Mouse (Mus musculus) forebrain, postnatal 0 days (tissue): ENCODE data around the gene 4921536K21Rik. TPM values are rescaled to one million over a fixed set of nuclear protein-coding genes. Genes with fewer than 3 reads are reported as not detected.

Source experiments
- ATAC-seq: fragments of 200-750 bp; cut with Nextera tagmentation; 2 replicates; pipeline ENCODE4 v1.8.0; 2017; ENCODE audit warnings: mild to moderate bottlenecking, moderate library complexity
- DNase-seq: peaks from one replicate; pipeline ENCODE4 v3.0.0-alpha.2; 2015
- H3K27ac ChIP-seq: fragments of 300-500 bp; sonication (generic); 2 replicates; pipeline ENCODE4 v1.5.1; 2014; ENCODE audit warnings: low read depth, mild to moderate bottlenecking, antibody characterized with exemption, low read length, moderate library complexity, mixed read lengths
- H3K27me3 ChIP-seq: fragments of 300-500 bp; sonication (generic); 2 replicates; pipeline ENCODE4 v1.6.1; 2014; ENCODE audit warnings: mild to moderate bottlenecking, low read length, mixed read lengths; ENCODE audit not compliant: insufficient read depth
- H3K36me3 ChIP-seq: fragments of 300-500 bp; sonication (generic); 2 replicates; pipeline ENCODE4 v1.6.1; 2014; ENCODE audit warnings: mild to moderate bottlenecking, moderate library complexity; ENCODE audit not compliant: insufficient read depth
- H3K4me1 ChIP-seq: fragments of 300-500 bp; sonication (generic); 2 replicates; pipeline ENCODE4 v1.6.1; 2014; ENCODE audit warnings: antibody characterized with exemption; ENCODE audit not compliant: insufficient read depth
- H3K4me2 ChIP-seq: fragments of 300-500 bp; sonication (generic); 2 replicates; pipeline ENCODE4 v1.6.1; 2014; ENCODE audit warnings: low read depth, mild to moderate bottlenecking, moderate library complexity
- H3K4me3 ChIP-seq: fragments of 300-500 bp; sonication (generic); 2 replicates; pipeline ENCODE4 v1.5.1; 2014; ENCODE audit warnings: low read depth, low read length, mixed read lengths
- H3K9ac ChIP-seq: fragments of 300-500 bp; sonication (generic); 2 replicates; pipeline ENCODE4 v1.6.1; 2014; ENCODE audit warnings: mild to moderate bottlenecking
- H3K9me3 ChIP-seq: fragments of 300-500 bp; sonication (generic); 2 replicates; pipeline ENCODE4 v1.6.1; 2016; ENCODE audit warnings: low read length
- CTCF ChIP-seq: sonication (generic); IDR thresholded peaks from 2 replicates; pipeline ENCODE4 v1.5.1; 2016; ENCODE audit warnings: antibody characterized with exemption, control low read depth, low read depth
- WGBS: fragments of 180-500 bp; shearing (Covaris S2); extraction: QIAGEN DNeasy Blood & Tissue Kit; methylation state at CpG from one replicate; pipeline ENCODE4 v1.1.7; 2014; 5-methylcytosine and 5-hydroxymethylcytosine counted together
- polyA plus RNA-seq: library from polyadenylated mRNA; unstranded; fragments of >200 nt; fragmentation: Nextera tagmentation; extraction: Ambion mirVana; gene quantifications from 2 replicates; pipeline ENCODE4 v1.2.1, GENCODE M21; 2015
- total RNA-seq: library from RNA; depleted of rRNA; stranded (reverse); fragments of >200 nt; gene quantifications from 2 replicates; pipeline ENCODE4 v1.2.3, GENCODE M21; 2014

The 4921536K21Rik gene
- total and polyA plus RNA-seq, 2 experiments from 2014 or later: 0.19 to 0.56 TPM

GRCm38 (mm10) chr11:3864343-3864742 lies 30.6 kb downstream of the 4921536K21Rik start:
- Histone ChIP-seq H3K36me3 (no peaks in the 10 kb centered on the region), H3K4me1 (peaks cover 11% of the 10 kb centered on the region; the same call in 1 of the 2 replicates), H3K27me3 (no peaks in the 10 kb centered on the region), H3K4me3 (peak overlapping the region; percentile 50), H3K9ac (peak overlapping the region; percentile 64), H3K9me3 (no peaks in the 10 kb centered on the region), H3K4me2 (peak overlapping the region; percentile 79), H3K27ac (no peak overlapping the region)
- 22% methylated on average over 6 of the region's 6 CpGs for WGBS
- ATAC-seq (peak; percentile 28), DNase-seq (no peak)
- no peak for TF ChIP-seq CTCF

- H3K9ac ChIP-seq: peak within 1 kb of the TSS; percentile 64
- no peaks in the 10 kb centered on the region for H3K36me3 ChIP-seq
- no peaks in the 10 kb centered on the region for H3K9me3 ChIP-seq
- H3K27me3 ChIP-seq: no peaks in the 10 kb centered on the region
- 4% methylated on average over 53 of the region's 58 CpGs for WGBS
- TF ChIP-seq CTCF: peak; percentile 62
- peaks cover 11% of the 10 kb centered on the region; the same call in 1 of the 2 replicates for H3K4me1 ChIP-seq
- ATAC-seq: peak; percentile 95
- peak within 1 kb of the TSS; percentile 50 for H3K4me3 ChIP-seq
- DNase-seq: peak; percentile 83
- peak within 1 kb of the TSS; percentile 79 for H3K4me2 ChIP-seq
- H3K27ac ChIP-seq: no peak within 1 kb of the TSS
Measured at GRCm38 (mm10) chr11:3863454-3864112, 31.3 kb downstream of the 4921536K21Rik start, which contains the start of gene Osbp2. TSS of gene Osbp2 (minus strand) at chr11:3863903.

- H3K27ac ChIP-seq: no peak overlapping the region
- H3K36me3 ChIP-seq: no peaks in the 10 kb centered on the region
- 74% methylated on average over 19 of the region's 19 CpGs for WGBS
- no peaks in the 10 kb centered on the region for H3K9me3 ChIP-seq
- no peaks in the 10 kb centered on the region for H3K27me3 ChIP-seq
- peak overlapping the region; percentile 79 for H3K4me2 ChIP-seq
- peak overlapping the region; percentile 64; the same call in 1 of the 2 replicates for H3K9ac ChIP-seq
- TF ChIP-seq CTCF: no peak
- ATAC-seq (no peak), DNase-seq (no peak)
- H3K4me3 ChIP-seq: peak overlapping the region; percentile 50
- H3K4me1 ChIP-seq: peaks cover 11% of the 10 kb centered on the region; the same call in 1 of the 2 replicates
Measured at GRCm38 (mm10) chr11:3862661-3863453, 32.0 kb downstream of the 4921536K21Rik start.

GRCm38 (mm10) chr11:3860361-3860760 lies 34.5 kb downstream of the 4921536K21Rik start:
- Histone ChIP-seq H3K36me3 (no peaks in the 10 kb centered on the region), H3K9me3 (no peaks in the 10 kb centered on the region), H3K27me3 (no peaks in the 10 kb centered on the region), H3K4me3 (no peak overlapping the region), H3K27ac (no peak overlapping the region), H3K4me2 (no peak overlapping the region), H3K4me1 (peaks cover 11% of the 10 kb centered on the region; the same call in 1 of the 2 replicates), H3K9ac (no peak overlapping the region)
- ATAC-seq (no peak), DNase-seq (no peak)
- 75% methylated on average over 4 of the region's 4 CpGs for WGBS
- TF ChIP-seq CTCF: no peak

GRCm38 (mm10) chr11:3859778-3860177 lies 35.1 kb downstream of the 4921536K21Rik start:
- Histone ChIP-seq H3K9ac (no peak overlapping the region), H3K4me1 (peaks cover 11% of the 10 kb centered on the region; the same call in 1 of the 2 replicates), H3K27me3 (no peaks in the 10 kb centered on the region), H3K9me3 (no peaks in the 10 kb centered on the region), H3K4me3 (no peak overlapping the region), H3K27ac (no peak overlapping the region), H3K4me2 (no peak overlapping the region), H3K36me3 (no peaks in the 10 kb centered on the region)
- no peak for TF ChIP-seq CTCF
- DNase-seq (no peak), ATAC-seq (no peak)
- 85% methylated on average over 4 of the region's 4 CpGs for WGBS

- TF ChIP-seq CTCF: no peak
Measured at GRCm38 (mm10) chr11:3857902-3858301, 37.0 kb downstream of the 4921536K21Rik start.

GRCm38 (mm10) chr11:3855846-3856245 lies 39.1 kb downstream of the 4921536K21Rik start:
- 82% methylated on average over 5 of the region's 5 CpGs for WGBS

More at GRCm38 (mm10) chr11:3857902-3858301, 37.0 kb downstream of the 4921536K21Rik start:
- no peak for ATAC-seq
- Histone ChIP-seq H3K9ac (no peak overlapping the region), H3K4me3 (no peak overlapping the region), H3K4me1 (no peaks in the 10 kb centered on the region), H3K4me2 (no peak overlapping the region), H3K27me3 (no peaks in the 10 kb centered on the region), H3K27ac (no peak overlapping the region), H3K36me3 (no peaks in the 10 kb centered on the region), H3K9me3 (no peaks in the 10 kb centered on the region)
- DNase-seq: no peak
- 80% methylated on average over 5 of the region's 5 CpGs for WGBS

More at GRCm38 (mm10) chr11:3855846-3856245, 39.1 kb downstream of the 4921536K21Rik start:
- H3K9ac ChIP-seq: no peak overlapping the region
- H3K9me3 ChIP-seq: no peaks in the 10 kb centered on the region
- ATAC-seq: no peak
- no peak overlapping the region for H3K27ac ChIP-seq
- no peak overlapping the region for H3K4me2 ChIP-seq
- no peaks in the 10 kb centered on the region for H3K27me3 ChIP-seq
- no peak for TF ChIP-seq CTCF
- no peaks in the 10 kb centered on the region for H3K36me3 ChIP-seq
- H3K4me1 ChIP-seq: no peaks in the 10 kb centered on the region
- H3K4me3 ChIP-seq: no peak overlapping the region
- no peak for DNase-seq
